Mouse (Mus musculus) thymus, adult 2 months (tissue): ENCODE results near the gene Hc.

Source experiments
- CTCF ChIP-seq: fragments of 200-500 bp; IDR thresholded peaks from 2 replicates; pipeline ENCODE4 v1.5.1; 2012; ENCODE audit warnings: mild to moderate bottlenecking, control low read depth, low read length, moderate library complexity, borderline replicate concordance; ENCODE audit not compliant: control insufficient read depth, poor library complexity, insufficient read depth; ENCODE audit errors: extremely low read depth
- POLR2A ChIP-seq: fragments of 200-500 bp; IDR thresholded peaks from 2 replicates; pipeline ENCODE4 v1.6.1; 2012; ENCODE audit warnings: mild to moderate bottlenecking, low read length, control low read depth, moderate library complexity; ENCODE audit not compliant: control insufficient read depth, poor library complexity, insufficient read depth; ENCODE audit errors: extremely low read depth

DNA sequence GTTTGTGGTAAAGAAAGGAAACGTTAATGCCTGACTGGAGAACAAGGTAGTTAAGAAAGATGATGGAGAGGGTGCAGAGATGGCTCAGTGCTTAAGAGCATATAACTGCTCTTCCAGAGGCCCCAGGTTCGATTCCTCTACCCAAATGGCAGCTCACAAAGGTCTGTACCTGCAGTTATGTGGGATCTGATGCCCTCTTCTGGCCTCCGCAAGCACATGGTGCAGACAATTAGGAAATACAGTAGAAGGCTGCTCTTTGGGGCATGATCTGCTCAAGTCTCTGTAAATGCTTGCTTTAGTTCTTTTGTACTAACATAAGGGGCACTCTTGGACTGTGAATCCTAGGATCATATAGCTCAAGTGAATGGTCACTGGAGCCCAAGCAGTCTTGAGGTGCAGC is 47.5 kb upstream of the Hc start:
- TF ChIP-seq CTCF (no peak), POLR2A (no peak)
